Mouse (Mus musculus) small intestine, adult 2 months (tissue): ENCODE measurements at regions not wholly inside any gene's neighbourhood (a gene's known extent, or its start where the extent isn't known, plus 50 kb on each side); places are given as distances from the start of the nearest gene placed in this dataset.

Source experiments
- CTCF ChIP-seq: fragments of 200-500 bp; IDR thresholded peaks from 2 replicates; pipeline ENCODE4 v1.5.1; 2012; ENCODE audit warnings: low read depth, mild to moderate bottlenecking, control low read depth, inconsistent platforms, low read length, moderate library complexity, mixed read lengths; ENCODE audit not compliant: insufficient replicate concordance, insufficient read length; ENCODE audit errors: extremely low read depth
- POLR2A ChIP-seq: fragments of 200-500 bp; IDR thresholded peaks from 2 replicates; pipeline ENCODE4 v1.6.1; 2012; ENCODE audit warnings: low read depth, mild to moderate bottlenecking, control low read depth, inconsistent platforms, low read length, moderate library complexity

DNA sequence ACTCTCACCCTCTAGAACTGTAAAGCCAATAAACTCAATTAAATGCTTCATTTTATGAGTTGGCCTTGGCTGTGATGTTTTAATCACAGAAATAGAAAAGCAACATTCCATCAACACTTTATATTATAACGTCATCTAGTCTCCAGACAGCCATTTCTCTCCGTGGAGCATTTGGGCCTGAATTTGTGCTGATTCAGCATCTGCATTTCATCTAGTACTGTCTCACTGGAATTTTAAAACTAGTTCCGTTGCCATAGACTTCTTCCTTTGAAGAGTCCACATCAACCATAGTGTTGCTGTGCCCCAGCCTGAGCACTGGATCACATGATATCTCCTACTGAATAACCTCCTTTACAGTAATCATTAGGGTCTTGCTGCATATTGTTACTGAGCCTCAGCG, 179.7 kb upstream of the Cntnap4 start:
- TF ChIP-seq CTCF, result no peak
- no peak for TF ChIP-seq POLR2A
